9 mouse cellular contexts compared by ENCODE assay signal in genomic region chr17:56757416-56758123, GRCm38 (mm10). TPM values are rescaled to one million over a fixed set of nuclear protein-coding genes. Genes with fewer than 3 reads are reported as not detected.
A peak's percentile ranks its signal among the peaks of the same experiment; 100 is the strongest.
DNase-seq lines count a peak whose midpoint lies in the region; ATAC-seq and TF ChIP-seq lines count a peak whose summit lies in the region.
"Had no signal": no experiment of that assay in that cellular context is flagged by ENCODE, and none has a peak within 500 bp of the region (broad histone marks: within the 10 kb centered on the region; RNA-seq: fewer than 3 reads in every experiment).

Nrtn (minus strand) TSS chr17:56757530.

- H3K4me1 ChIP-seq in embryonic facial prominence, embryonic 12.5 days = peaks cover 39% of the 10 kb centered on the region
- H3K4me1 ChIP-seq in heart, adult 2 months (ENCODE audit: control insufficient read depth, insufficient read depth, low read length) = peaks cover 2% of the 10 kb centered on the region; the same call in 1 of the 2 replicates
- H3K4me1 ChIP-seq in liver, embryonic 13.5 days (replicated peaks) = peaks cover 71% of the 10 kb centered on the region
- peaks cover 6% of the 10 kb centered on the region for H3K4me1 ChIP-seq in stomach, postnatal 0 days (replicated peaks; ENCODE audit: control insufficient read depth, insufficient read depth)

- ATAC-seq in embryonic facial prominence, embryonic 12.5 days (ENCODE audit: insufficient number of reproducible peaks, insufficient read depth, low FRiP score, low TSS enrichment) = peak; percentile 6; the same call in 1 of the 2 replicates
- peak; percentile 61 for ATAC-seq in liver, embryonic 13.5 days (ENCODE audit: low read depth)
- ATAC-seq in stomach, postnatal 0 days (ENCODE audit: low FRiP score, low TSS enrichment) = peak; percentile 76

- no peaks in the 10 kb centered on the region for H3K36me3 ChIP-seq in embryonic facial prominence, embryonic 12.5 days
- no peaks in the 10 kb centered on the region for H3K36me3 ChIP-seq in heart, adult 2 months (ENCODE audit: control insufficient read depth, insufficient read depth, low read length)
- H3K36me3 ChIP-seq in liver, embryonic 13.5 days = no peaks in the 10 kb centered on the region
- H3K36me3 ChIP-seq in stomach, postnatal 0 days (ENCODE audit: control insufficient read depth, insufficient read depth, low read length) = no peaks in the 10 kb centered on the region

- H3K4me2 ChIP-seq in embryonic facial prominence, embryonic 12.5 days (replicated peaks) = peak within 1 kb of the TSS; percentile 99
- peak within 1 kb of the TSS; percentile 92 for H3K4me2 ChIP-seq in liver, embryonic 13.5 days
- H3K4me2 ChIP-seq in stomach, postnatal 0 days (replicated peaks; ENCODE audit: low read depth) = peak within 1 kb of the TSS; percentile 100

- TF ChIP-seq CTCF in heart, adult 2 months (IDR thresholded peaks at IDR 0.05) = no peak
- no peak for TF ChIP-seq CTCF in stomach, postnatal 0 days (IDR thresholded peaks at IDR 0.05; ENCODE audit: low read depth)

- peak within 1 kb of the TSS; percentile 51 for H3K4me3 ChIP-seq in embryonic facial prominence, embryonic 12.5 days
- peak within 1 kb of the TSS; percentile 59 for H3K4me3 ChIP-seq in heart, adult 2 months
- peak within 1 kb of the TSS; percentile 60 for H3K4me3 ChIP-seq in liver, embryonic 13.5 days (replicated peaks)
- H3K4me3 ChIP-seq in stomach, postnatal 0 days (ENCODE audit: low read depth, low read length) = peak within 1 kb of the TSS; percentile 66

- intact Hi-C loops in heart, adult 2 months (cut with DNase I) = no loop called here

- H3K9ac ChIP-seq in embryonic facial prominence, embryonic 12.5 days = peak within 1 kb of the TSS; percentile 63
- peak within 1 kb of the TSS; percentile 63 for H3K9ac ChIP-seq in heart, adult 2 months (ENCODE audit: low read depth, low read length)
- H3K9ac ChIP-seq in liver, embryonic 13.5 days = peak within 1 kb of the TSS; percentile 76
- peak within 1 kb of the TSS; percentile 78 for H3K9ac ChIP-seq in stomach, postnatal 0 days (ENCODE audit: low read length)

- no peaks in the 10 kb centered on the region for H3K79me2 ChIP-seq in heart, adult 2 months (replicated peaks; ENCODE audit: control insufficient read depth, insufficient read depth, low read length)

- peak; percentile 45; the same call in 1 of the 2 replicates for TF ChIP-seq POLR2A in heart, adult 2 months (IDR thresholded peaks at IDR 0.05; ENCODE audit: insufficient read depth, low read depth, low read length)

- H3K27ac ChIP-seq in embryonic facial prominence, embryonic 12.5 days = no peak within 1 kb of the TSS
- H3K27ac ChIP-seq in heart, adult 2 months = peak within 1 kb of the TSS; percentile 55
- H3K27ac ChIP-seq in liver, embryonic 13.5 days = peak within 1 kb of the TSS; percentile 78
- H3K27ac ChIP-seq in stomach, postnatal 0 days (replicated peaks) = peak within 1 kb of the TSS; percentile 45; the same call in 1 of the 2 replicates

- TF ChIP-seq EP300 in heart, adult 2 months (IDR thresholded peaks at IDR 0.05; ENCODE audit: insufficient read depth, low read depth, low read length) = no peak
- no peak for TF ChIP-seq EP300 in stomach, postnatal 0 days (optimal IDR thresholded peaks at IDR 0.05)

- WGBS in embryonic facial prominence, embryonic 12.5 days = under 1% methylated on average over 44 of the region's 48 CpGs
- 1% methylated on average over 42 of the region's 48 CpGs for WGBS in heart, adult 2 months
- WGBS in liver, embryonic 13.5 days (ENCODE audit: insufficient replicate concordance) = 1% methylated on average over 47 of the region's 48 CpGs
- WGBS in stomach, postnatal 0 days = under 1% methylated on average over 37 of the region's 48 CpGs

- DNase-seq in left cerebral cortex, adult 18-20 months (ENCODE audit: low spot score in 2 of 2) = peak; percentile 66 to 68
- DNase-seq in left cerebral cortex, adult 11 months (ENCODE audit: low spot score) = no peak
- peak; percentile 86 to 90 for DNase-seq in heart, adult 2 months
- DNase-seq in kidney, adult 18-20 months = peak; percentile 96
- peak; percentile 90 for DNase-seq in liver, embryonic 13.5 days
- peak; percentile 86 for DNase-seq in neural tube, embryonic 10.5 days (ENCODE audit: extremely low spot score, low spot score)
- peak; percentile 95 for DNase-seq in stomach, postnatal 0 days (ENCODE audit: low spot score)

- H3K9me3 ChIP-seq in embryonic facial prominence, embryonic 12.5 days = no peaks in the 10 kb centered on the region
- no peaks in the 10 kb centered on the region for H3K9me3 ChIP-seq in liver, embryonic 13.5 days (replicated peaks)
- no peaks in the 10 kb centered on the region for H3K9me3 ChIP-seq in stomach, postnatal 0 days (ENCODE audit: control insufficient read depth, low read length)

- peaks cover 68% of the 10 kb centered on the region for H3K27me3 ChIP-seq in embryonic facial prominence, embryonic 12.5 days
- H3K27me3 ChIP-seq in heart, adult 2 months (ENCODE audit: control insufficient read depth, insufficient read depth, low read length) = peaks cover 2% of the 10 kb centered on the region; the same call in 1 of the 2 replicates
- H3K27me3 ChIP-seq in liver, embryonic 13.5 days = peaks cover 56% of the 10 kb centered on the region
- no peaks in the 10 kb centered on the region for H3K27me3 ChIP-seq in stomach, postnatal 0 days (ENCODE audit: control insufficient read depth, insufficient read depth, low read length)

RNA-seq across cellular contexts. Expression of gene Nrtn, which starts in this region (rescaled TPM):
- 1 to 10 TPM; 3.4 to 4.7 TPM for total RNA-seq in left cerebral cortex, adult 18-20 months (2021)
- polyA plus RNA-seq in embryonic facial prominence, embryonic 12.5 days (2016; fragmentation: Nextera tagmentation; extraction: Ambion mirVana) = 10.9 and 11.9 TPM in 2 replicates
- total RNA-seq in heart, adult 2 months (2021) = 10 to 100 TPM; 24.4 to 26.8 TPM
- polyA plus RNA-seq in heart, adult 2 months (2012; rRNA removed) = 26.2 and 49.3 TPM in 2 replicates
- polyA plus RNA-seq in liver, embryonic 13.5 days (2015; fragmentation: Nextera tagmentation; extraction: Ambion mirVana) = 1.00 and 1.0 TPM in 2 replicates
- 32.4 and 37.9 TPM in 2 replicates for polyA plus RNA-seq in stomach, postnatal 0 days (2015; fragmentation: Nextera tagmentation; extraction: Ambion mirVana)
- total RNA-seq: neutrophil, adult 5-6 weeks had no signal

Comparison
In these comparisons a context has a peak if more than half of its experiments do, and no peak if none do; other contexts are left out.
1. RNA of gene Nrtn (total RNA-seq): 24.4 to 26.8 TPM in heart, adult 2 months; 3.4 to 4.7 TPM in left cerebral cortex, adult 18-20 months; every median in the first group is over 4 times any median in the second.
2. ATAC-seq: peak in every context shown above with its lines; median percentile 76 in stomach, postnatal 0 days; 61 in liver, embryonic 13.5 days; 6 in embryonic facial prominence, embryonic 12.5 days.
3. Peak in every context shown above with its lines, with median percentiles within 50 percentile points of each other: H3K4me2 ChIP-seq, H3K4me3 ChIP-seq and H3K9ac ChIP-seq.